Mouse (Mus musculus): ENCODE data around the gene Pcsk7.

The Pcsk7 gene

GRCm38 (mm10) chr9:45939794-45940193 lies 33.5 kb downstream of the Pcsk7 start:
- no peak for DNase-seq

GRCm38 (mm10) chr9:45941329-45941888 lies 35.1 kb downstream of the Pcsk7 start:
- DNase-seq = no peak

- no peak for DNase-seq
Observed at GRCm38 (mm10) chr9:45942464-45942863, 36.2 kb downstream of the Pcsk7 start.

GRCm38 (mm10) chr9:45942916-45943315 lies 36.6 kb downstream of the Pcsk7 start:
- DNase-seq = no peak

- no peak for DNase-seq
Observed at GRCm38 (mm10) chr9:45943628-45944505, 37.6 kb downstream of the Pcsk7 start.

- DNase-seq = peak in 1 of 2 experiments; percentile 25
Observed at GRCm38 (mm10) chr9:45944506-45945400, 38.5 kb downstream of the Pcsk7 start.

GRCm38 (mm10) chr9:45945721-45946120 lies 39.4 kb downstream of the Pcsk7 start:
- peak in 1 of 2 experiments; percentile 3 for DNase-seq

GRCm38 (mm10) chr9:45946182-45946871 lies 40.0 kb downstream of the Pcsk7 start:
- DNase-seq = no peak

GRCm38 (mm10) chr9:45946872-45947183 lies 40.5 kb downstream of the Pcsk7 start:
- DNase-seq = no peak

- no peak for DNase-seq
Observed at GRCm38 (mm10) chr9:45952057-45952456, 45.8 kb downstream of the Pcsk7 start.

- DNase-seq = no peak
Observed at GRCm38 (mm10) chr9:45952890-45953289, 46.6 kb downstream of the Pcsk7 start.

GRCm38 (mm10) chr9:45953511-45954293 lies 47.4 kb downstream of the Pcsk7 start:
- no peak for DNase-seq

GRCm38 (mm10) chr9:45954294-45955106 lies 48.2 kb downstream of the Pcsk7 start:
- peak; percentile 62 to 70 for DNase-seq

- DNase-seq = peak; percentile 92 to 93
Observed at GRCm38 (mm10) chr9:45955107-45955963, 49.0 kb downstream of the Pcsk7 start, which contains the start of gene Sidt2. Gene Sidt2 (minus strand): TSS chr9:45955258.

- DNase-seq = no peak
Observed at GRCm38 (mm10) chr9:45958023-45958670, 51.9 kb downstream of the Pcsk7 start.

- DNase-seq = no peak
Observed at GRCm38 (mm10) chr9:45958851-45959250, 52.6 kb downstream of the Pcsk7 start.

GRCm38 (mm10) chr9:45959661-45960060 lies 53.4 kb downstream of the Pcsk7 start:
- DNase-seq = peak; percentile 31 to 45

- DNase-seq = no peak
Observed at GRCm38 (mm10) chr9:45961855-45962254, 55.6 kb downstream of the Pcsk7 start.

- DNase-seq = no peak
Observed at GRCm38 (mm10) chr9:45963577-45963976, 57.3 kb downstream of the Pcsk7 start.

Measured in lung, postnatal 4 days (tissue).